Mouse (Mus musculus) neural tube, embryonic 11.5 days (tissue): ENCODE results near the gene Igf2bp3. TPM values are rescaled to one million over a fixed set of nuclear protein-coding genes. Genes with fewer than 3 reads are reported as not detected.
"Not testable (repeated sequence)": the region's sequence is repeated elsewhere in the genome, so short reads cannot be mapped to it uniquely, and the experiment has no call there.

Experiments used
- ATAC-seq: fragments of 200-750 bp; cut with Nextera tagmentation; 2 replicates; pipeline ENCODE4 v1.8.0; 2017; ENCODE audit warnings: moderate number of reproducible peaks, mild to moderate bottlenecking, moderate TSS enrichment, moderate library complexity; ENCODE audit not compliant: insufficient read depth, low FRiP score, low TSS enrichment
- DNase-seq: peaks from one replicate; pipeline ENCODE4 v3.0.0-alpha.2; 2015; ENCODE audit warnings: low spot score
- H3K27ac ChIP-seq: fragments of 300-500 bp; sonication (generic); 2 replicates; pipeline ENCODE4 v1.5.1; 2014; ENCODE audit warnings: low read depth, mild to moderate bottlenecking, low read length
- H3K27me3 ChIP-seq: fragments of 300-500 bp; sonication (generic); 2 replicates; pipeline ENCODE4 v1.6.1; 2014; ENCODE audit warnings: mild to moderate bottlenecking, low read length, mixed read lengths; ENCODE audit not compliant: control insufficient read depth, insufficient read depth
- H3K36me3 ChIP-seq: fragments of 300-500 bp; sonication (generic); 2 replicates; pipeline ENCODE4 v1.6.1; 2014; ENCODE audit warnings: mild to moderate bottlenecking, low read length, moderate library complexity, mixed read lengths; ENCODE audit not compliant: control insufficient read depth, insufficient read depth
- H3K4me1 ChIP-seq: fragments of 300-500 bp; sonication (generic); 2 replicates; pipeline ENCODE4 v1.6.1; 2014; ENCODE audit warnings: low read length, mixed read lengths; ENCODE audit not compliant: control insufficient read depth, insufficient read depth
- H3K4me2 ChIP-seq: fragments of 300-500 bp; sonication (generic); 2 replicates; pipeline ENCODE4 v1.6.1; 2014; ENCODE audit warnings: low read depth, mild to moderate bottlenecking, moderate library complexity
- H3K4me3 ChIP-seq: fragments of 300-500 bp; sonication (generic); 2 replicates; pipeline ENCODE4 v1.5.1; 2014; ENCODE audit warnings: low read depth, low read length
- H3K9ac ChIP-seq: fragments of 300-500 bp; sonication (generic); 2 replicates; pipeline ENCODE4 v1.6.1; 2014; ENCODE audit warnings: mild to moderate bottlenecking, low read length
- H3K9me3 ChIP-seq: fragments of 300-500 bp; sonication (generic); 2 replicates; pipeline ENCODE4 v1.6.1; 2016; ENCODE audit warnings: low read length; ENCODE audit not compliant: control insufficient read depth
- WGBS: fragments of 180-500 bp; shearing (Covaris S2); extraction: QIAGEN DNeasy Blood & Tissue Kit; methylation state at CpG from one replicate; pipeline ENCODE4 v1.1.7; 2014; 5-methylcytosine and 5-hydroxymethylcytosine counted together
- polyA plus RNA-seq: library from polyadenylated mRNA; unstranded; fragments of >200 nt; fragmentation: Nextera tagmentation; extraction: Ambion mirVana; gene quantifications from 2 replicates; pipeline ENCODE4 v1.2.1, GENCODE M21; 2014

Gene Igf2bp3
- polyA plus RNA-seq = 129 and 130 TPM in 2 replicates

DNA sequence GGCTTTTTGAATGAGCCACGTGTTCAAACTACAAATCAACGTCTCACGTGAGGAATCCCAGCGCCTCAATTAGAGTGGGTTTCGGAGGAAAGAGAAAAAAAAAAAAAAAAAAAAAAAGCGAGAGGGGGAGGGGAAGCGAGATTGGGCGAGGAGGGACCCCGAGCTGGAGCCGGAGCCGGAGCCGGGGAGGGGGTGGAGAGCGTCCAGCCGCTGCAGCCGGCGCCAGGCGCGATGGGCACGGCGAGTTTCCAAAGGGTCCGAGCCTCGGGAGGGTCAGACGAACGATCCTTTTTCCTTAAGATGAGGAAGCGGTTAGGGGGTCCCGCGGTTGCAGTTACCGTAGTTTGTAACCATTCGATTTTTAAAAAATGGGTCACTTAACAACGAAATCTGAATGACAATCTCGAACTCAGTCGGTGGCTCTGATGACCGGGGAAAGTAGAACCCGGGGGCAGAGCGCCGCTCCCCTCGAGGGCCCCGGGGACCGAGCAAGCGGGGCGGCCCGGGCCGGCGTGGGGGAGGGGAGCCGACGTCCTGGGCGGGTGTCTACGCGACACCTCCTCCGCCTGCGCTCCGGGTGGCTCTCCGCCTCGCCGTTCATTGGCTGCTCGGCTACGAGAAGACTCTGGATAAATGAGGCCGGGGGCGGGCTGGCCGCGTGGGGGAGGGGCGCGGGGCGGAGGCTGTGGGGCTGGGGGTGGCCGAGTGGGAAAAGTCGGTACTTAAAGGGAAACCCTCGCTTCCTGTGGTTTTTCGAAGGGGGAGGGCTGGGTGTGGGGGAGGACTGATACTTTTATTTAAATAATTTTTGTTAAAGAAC is at the start of gene Igf2bp3:
Gene Igf2bp3 (minus strand): TSS at position 30 of the 820 bp plus-strand sequence.
- Histone ChIP-seq H3K9me3 (no peaks in the 10 kb centered on the region), H3K4me1 (peaks cover 23% of the 10 kb centered on the region), H3K9ac (peak within 1 kb of the TSS; percentile 95), H3K36me3 (no peaks in the 10 kb centered on the region), H3K4me3 (peak within 1 kb of the TSS; percentile 93), H3K27ac (peak within 1 kb of the TSS; percentile 99), H3K27me3 (no peaks in the 10 kb centered on the region), H3K4me2 (peak within 1 kb of the TSS; percentile 98)
- DNase-seq = peak; percentile 95
- ATAC-seq = peak; percentile 75
- WGBS = 1% methylated on average over 58 of the region's 68 CpGs

DNA sequence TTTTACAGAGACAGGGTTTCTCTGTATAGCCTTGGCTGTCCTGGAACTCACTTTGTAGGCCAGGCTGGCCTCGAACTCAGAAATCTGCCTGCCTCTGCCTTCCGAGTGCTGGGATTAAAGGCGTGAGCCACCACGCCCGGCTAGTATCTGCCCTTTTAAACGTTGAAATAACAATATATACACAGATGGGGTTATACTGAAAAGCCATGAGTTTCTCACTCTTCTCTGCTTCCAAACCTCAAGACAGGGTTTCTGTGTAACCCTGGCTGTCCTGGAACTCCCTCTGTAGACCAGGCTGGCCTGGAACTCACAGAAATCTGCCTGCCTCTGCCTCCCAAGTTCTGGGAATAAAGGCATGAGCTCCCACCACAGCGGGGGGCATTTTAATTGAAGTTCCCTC is 49.7 kb upstream of the Igf2bp3 start:
- ATAC-seq, H3K4me2 ChIP-seq, H3K9ac ChIP-seq, H3K36me3 ChIP-seq, H3K9me3 ChIP-seq, H3K27me3 ChIP-seq, DNase-seq, H3K4me3 ChIP-seq, H3K27ac ChIP-seq: not testable (repeated sequence)
- H3K4me1 ChIP-seq = peaks cover 17% of the 10 kb centered on the region
- WGBS = 86% methylated on average over 7 of the region's 7 CpGs

DNA sequence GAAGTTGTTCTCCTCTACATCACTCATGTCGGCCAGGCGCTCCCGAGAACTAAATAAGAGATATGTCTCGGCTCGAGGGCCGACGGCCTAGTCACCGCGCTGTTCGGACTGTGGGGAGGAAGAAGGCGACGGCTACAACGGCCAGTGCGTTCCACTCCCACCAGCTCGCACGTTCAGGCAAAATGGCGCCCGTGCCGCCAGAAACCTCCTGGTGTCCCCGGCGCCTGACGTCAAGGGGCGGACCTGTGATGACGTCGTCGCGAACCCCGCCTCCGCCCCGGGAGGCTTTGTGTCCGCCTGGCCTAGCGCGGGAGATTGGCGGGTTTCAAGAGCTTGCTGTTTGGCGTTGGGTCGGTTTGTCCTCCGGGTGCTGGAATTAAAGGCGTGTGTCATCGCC is 49.1 kb upstream of the Igf2bp3 start, which contains the start of gene Tra2a:
Gene Tra2a (minus strand): TSS at position 187 of the 397 bp plus-strand sequence.
- ATAC-seq (peak; percentile 90), DNase-seq (peak; percentile 99)
- Histone ChIP-seq H3K4me2 (peak within 1 kb of the TSS; percentile 70), H3K9me3 (no peaks in the 10 kb centered on the region), H3K27ac (peak within 1 kb of the TSS; percentile 92), H3K27me3 (no peaks in the 10 kb centered on the region), H3K4me1 (peaks cover 17% of the 10 kb centered on the region), H3K9ac (peak within 1 kb of the TSS; percentile 99), H3K4me3 (peak within 1 kb of the TSS; percentile 100), H3K36me3 (no peaks in the 10 kb centered on the region)
- 0% methylated on average over 39 of the region's 39 CpGs for WGBS

DNA sequence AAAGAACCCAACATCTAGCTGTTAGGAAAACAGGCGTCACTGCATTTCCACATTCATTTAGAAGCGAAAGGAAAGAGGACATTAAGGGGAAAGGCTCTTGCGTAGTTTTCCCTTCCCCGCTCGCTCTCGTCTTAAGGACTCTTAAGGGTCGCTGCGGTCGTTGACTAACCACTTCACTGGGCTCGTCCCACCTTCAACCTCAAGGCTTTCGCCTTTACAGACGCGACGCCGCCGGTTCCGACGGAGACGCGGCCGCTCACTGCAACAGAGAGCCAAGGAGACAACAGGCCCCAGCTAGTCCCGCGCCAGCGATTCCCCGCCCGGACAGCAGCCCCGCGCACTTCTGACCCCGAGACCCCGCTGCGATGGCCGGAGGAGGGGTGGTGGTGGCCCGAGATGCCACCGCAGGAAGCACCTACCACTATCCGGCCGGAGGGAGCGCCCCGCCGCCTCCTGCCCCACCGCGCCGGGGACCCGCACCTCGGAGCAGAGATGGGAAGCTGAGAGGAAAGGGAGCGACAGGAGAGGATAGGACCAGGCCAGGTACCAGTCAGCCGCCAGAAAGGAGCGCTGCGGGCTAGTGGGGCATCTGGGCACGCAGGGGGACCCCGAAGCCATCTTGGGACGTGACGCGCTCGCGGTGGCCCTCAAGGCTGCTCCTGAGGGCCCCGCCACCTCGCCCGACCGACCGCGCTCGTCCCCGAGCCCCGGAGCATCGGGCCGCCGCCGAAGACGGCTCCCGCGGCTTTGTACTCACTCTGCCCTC is 48.5 kb upstream of the Igf2bp3 start:
- no peaks in the 10 kb centered on the region for H3K9me3 ChIP-seq
- peak overlapping the region; percentile 92 for H3K27ac ChIP-seq
- no peaks in the 10 kb centered on the region for H3K36me3 ChIP-seq
- no peak for DNase-seq
- H3K9ac ChIP-seq = peak overlapping the region; percentile 99
- H3K4me3 ChIP-seq = peak overlapping the region; percentile 100
- under 1% methylated on average over 62 of the region's 71 CpGs for WGBS
- H3K27me3 ChIP-seq = no peaks in the 10 kb centered on the region
- peak overlapping the region; percentile 70 for H3K4me2 ChIP-seq
- ATAC-seq = peak; percentile 68
- peaks cover 17% of the 10 kb centered on the region for H3K4me1 ChIP-seq

DNA sequence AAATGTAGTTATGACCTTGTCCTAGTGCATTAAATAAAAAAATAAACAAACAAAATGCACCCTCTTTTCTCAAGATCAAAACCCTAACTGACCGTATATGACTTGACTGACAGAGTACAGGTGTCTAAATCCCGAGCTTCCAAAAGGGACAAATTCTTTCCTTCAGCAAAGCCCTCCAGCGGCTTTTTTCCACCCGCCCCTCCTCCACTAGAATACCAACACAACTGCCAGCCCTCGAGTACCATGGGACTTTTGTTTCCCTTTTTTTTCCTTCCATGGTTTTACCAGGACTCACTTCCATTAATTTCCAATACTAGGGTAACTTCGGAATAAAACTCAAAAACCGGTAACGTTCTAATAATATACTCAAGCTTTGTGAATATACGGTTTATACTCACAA is 47.7 kb upstream of the Igf2bp3 start:
- H3K9ac ChIP-seq = peak overlapping the region; percentile 99

DNA sequence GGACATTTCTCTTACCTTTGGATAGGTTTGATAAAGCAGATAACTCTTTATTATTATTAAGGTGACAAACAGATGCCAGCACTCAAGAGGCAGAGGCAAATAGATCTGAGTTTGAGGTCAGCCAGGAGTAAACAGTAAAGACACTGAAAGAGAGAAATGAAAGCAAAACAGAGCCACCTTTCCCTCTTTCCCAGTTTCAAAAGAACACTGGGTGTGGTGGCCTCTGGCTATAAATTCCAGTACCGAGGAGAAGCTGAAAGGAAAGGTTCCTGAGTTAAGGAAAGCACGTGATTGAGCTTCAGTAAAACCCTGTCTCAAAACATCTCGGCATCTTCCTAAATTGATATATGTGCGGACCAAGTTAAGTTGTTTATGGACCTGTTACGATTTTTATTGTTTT is 45.0 kb upstream of the Igf2bp3 start:
- DNase-seq = no peak
- no peak for ATAC-seq
- WGBS = 39% methylated on average over 5 of the region's 5 CpGs

More for the DNA sequence above, 47.7 kb upstream of the Igf2bp3 start:
- H3K4me2 ChIP-seq = peak overlapping the region; percentile 70
- H3K27ac ChIP-seq = no peak overlapping the region
- no peaks in the 10 kb centered on the region for H3K9me3 ChIP-seq
- DNase-seq (peak; percentile 34), ATAC-seq (no peak)
- H3K27me3 ChIP-seq = no peaks in the 10 kb centered on the region
- peak overlapping the region; percentile 100 for H3K4me3 ChIP-seq
- no peaks in the 10 kb centered on the region for H3K36me3 ChIP-seq
- WGBS = 2% methylated on average over 9 of the region's 9 CpGs
- peaks cover 17% of the 10 kb centered on the region for H3K4me1 ChIP-seq

DNA sequence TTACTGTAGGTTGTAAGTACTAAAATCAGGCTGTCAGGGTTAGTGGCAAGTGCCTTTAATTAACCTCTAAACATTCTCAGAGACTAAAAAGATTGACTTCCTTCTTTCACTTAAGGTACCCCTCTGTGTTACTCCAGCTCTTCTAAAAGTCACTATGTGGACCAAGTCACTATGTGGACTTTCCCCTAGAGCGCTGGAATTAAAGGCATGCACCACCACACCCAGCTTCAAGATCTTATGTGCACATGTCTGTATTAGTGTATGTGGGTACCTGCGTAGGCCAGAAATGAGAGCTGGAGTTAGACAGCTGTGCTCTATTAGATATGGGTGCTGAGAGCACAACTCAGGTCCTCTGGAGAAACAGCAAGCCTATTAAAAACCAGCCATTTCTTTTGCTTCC is 43.1 kb upstream of the Igf2bp3 start:
- Histone ChIP-seq H3K4me1 (peaks cover 17% of the 10 kb centered on the region), H3K36me3 (no peaks in the 10 kb centered on the region), H3K9me3 (no peaks in the 10 kb centered on the region), H3K4me2 (no peak overlapping the region), H3K27me3 (no peaks in the 10 kb centered on the region), H3K4me3 (no peak overlapping the region), H3K27ac (no peak overlapping the region), H3K9ac (no peak overlapping the region)
- ATAC-seq = no peak
- DNase-seq = no peak
- whole genome bisulfite sequencing = 94% methylated on average over 2 of the region's 2 CpGs

More for the DNA sequence above, 45.0 kb upstream of the Igf2bp3 start:
- Histone ChIP-seq H3K36me3 (no peaks in the 10 kb centered on the region), H3K27me3 (no peaks in the 10 kb centered on the region), H3K4me1 (peaks cover 17% of the 10 kb centered on the region), H3K9ac (peak overlapping the region; percentile 14; the same call in 1 of the 2 replicates), H3K4me3 (no peak overlapping the region), H3K27ac (no peak overlapping the region), H3K9me3 (no peaks in the 10 kb centered on the region), H3K4me2 (no peak overlapping the region)

DNA sequence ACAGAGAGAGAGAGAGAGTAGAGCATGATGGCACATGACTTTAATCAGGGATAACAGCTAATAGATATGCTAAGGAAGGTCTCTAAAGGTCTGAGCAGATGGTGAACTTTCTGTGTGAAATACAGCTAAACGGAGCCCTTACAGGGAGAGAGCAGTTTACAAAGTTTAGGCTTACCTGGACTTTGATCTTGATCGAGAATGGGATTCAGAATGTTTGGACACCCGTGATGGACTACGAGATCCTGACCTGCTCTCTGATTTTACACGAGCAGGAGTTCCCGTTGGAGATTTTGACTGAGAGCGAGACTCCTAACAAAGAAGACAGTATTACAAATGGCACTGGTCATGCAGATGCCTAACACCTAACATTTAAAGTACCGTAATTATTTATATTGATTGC is 37.5 kb upstream of the Igf2bp3 start:
- H3K9ac ChIP-seq = no peak overlapping the region
- H3K4me1 ChIP-seq = no peaks in the 10 kb centered on the region
- no peak overlapping the region for H3K27ac ChIP-seq
- no peaks in the 10 kb centered on the region for H3K27me3 ChIP-seq
- no peak overlapping the region for H3K4me2 ChIP-seq
- no peak overlapping the region for H3K4me3 ChIP-seq
- ATAC-seq (no peak), DNase-seq (no peak)
- WGBS = 95% methylated on average over 8 of the region's 8 CpGs
- H3K9me3 ChIP-seq = no peaks in the 10 kb centered on the region
- peaks cover 18% of the 10 kb centered on the region for H3K36me3 ChIP-seq
